Mouse (Mus musculus): ENCODE results near the gene Nhsl2. TPM values are rescaled to one million over a fixed set of nuclear protein-coding genes. Genes with fewer than 3 reads are reported as not detected.
"Not testable (repeated sequence)": the region's sequence is repeated elsewhere in the genome, so short reads cannot be mapped to it uniquely, and the experiment has no call there.

Gene Nhsl2
- polyA plus RNA-seq (2015; fragmentation: Nextera tagmentation; extraction: Ambion mirVana), result 7.2 and 8.1 TPM in 2 replicates

GRCm38 (mm10) chrX:101849281-101849821, at the start of gene Nhsl2:
Gene Nhsl2, plus strand, starts transcription at chrX:101849385.
- H3K27me3 ChIP-seq, result peaks cover 55% of the 10 kb centered on the region
- peak within 1 kb of the TSS; percentile 87 for H3K4me2 ChIP-seq
- 17% methylated on average over 37 of the region's 58 CpGs for WGBS
- H3K4me1 ChIP-seq, result 0 out of 2 replicates have a peak, but pooled peaks cover 4% of the 10 kb centered on the region
- no peaks in the 10 kb centered on the region for H3K9me3 ChIP-seq
- peak within 1 kb of the TSS; percentile 49 for H3K4me3 ChIP-seq
- no peaks in the 10 kb centered on the region for H3K36me3 ChIP-seq
- ATAC-seq (ENCODE audit: borderline replicate concordance, extremely low read depth, low FRiP score, low TSS enrichment), result peak; percentile 86; the same call in 1 of the 2 replicates
- H3K9ac ChIP-seq, result peak within 1 kb of the TSS; percentile 36
- no peak within 1 kb of the TSS for H3K27ac ChIP-seq

DNA sequence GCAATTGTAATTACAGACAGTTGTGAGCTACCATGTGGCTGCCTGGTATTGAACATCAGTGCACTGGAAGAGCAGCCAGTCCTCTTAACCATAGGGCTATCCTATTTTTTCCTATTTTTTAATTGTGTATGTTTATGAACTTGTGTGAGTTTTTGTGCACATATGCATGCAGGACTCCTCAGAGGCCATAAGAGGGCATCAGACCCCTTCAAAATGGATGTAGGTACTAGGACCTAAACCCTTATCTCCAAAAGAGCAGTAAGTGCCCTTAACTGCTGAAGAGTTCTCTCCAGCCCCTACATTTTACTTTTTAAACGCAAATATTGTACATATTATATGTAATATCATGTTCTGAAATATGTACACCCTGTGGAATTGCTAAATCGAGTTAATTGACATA, 43.7 kb upstream of the Nhsl2 start:
- ATAC-seq (ENCODE audit: borderline replicate concordance, extremely low read depth, low FRiP score, low TSS enrichment), result no peak
- 20% methylated on average over 2 of the region's 2 CpGs for WGBS
- H3K9ac ChIP-seq, result no peak overlapping the region

DNA sequence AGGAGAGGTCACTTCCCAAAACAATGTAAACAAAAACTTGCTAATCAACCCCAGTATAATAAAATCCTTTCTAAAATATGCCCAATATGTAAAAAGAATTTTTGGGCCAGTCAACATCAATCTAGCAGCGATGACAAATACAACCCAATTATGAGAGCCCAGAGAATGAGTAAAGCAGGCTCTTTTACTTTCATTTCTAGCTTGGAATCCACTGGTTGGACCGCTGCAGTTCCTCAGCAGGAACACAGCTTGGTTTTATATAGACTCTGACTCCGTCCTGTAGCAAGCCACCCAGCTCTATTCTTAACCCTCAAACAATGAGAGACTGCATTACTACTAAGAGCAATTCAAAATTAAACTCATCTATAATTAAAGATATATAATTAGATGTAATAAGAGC, 37.4 kb upstream of the Nhsl2 start:
- no peak for ATAC-seq (ENCODE audit: borderline replicate concordance, extremely low read depth, low FRiP score, low TSS enrichment)
- 59% methylated on average over 3 of the region's 3 CpGs for WGBS
- Histone ChIP-seq H3K4me1 (no peaks in the 10 kb centered on the region), H3K27ac (no peak overlapping the region), H3K36me3 (no peaks in the 10 kb centered on the region), H3K27me3 (peaks cover 3% of the 10 kb centered on the region; the same call in 1 of the 2 replicates), H3K9ac (no peak overlapping the region), H3K4me2 (no peak overlapping the region), H3K4me3 (no peak overlapping the region), H3K9me3 (no peaks in the 10 kb centered on the region)

More for the DNA sequence above, 43.7 kb upstream of the Nhsl2 start:
- H3K4me3 ChIP-seq, result no peak overlapping the region
- no peaks in the 10 kb centered on the region for H3K9me3 ChIP-seq
- H3K27ac ChIP-seq, result no peak overlapping the region
- H3K4me1 ChIP-seq, result no peaks in the 10 kb centered on the region
- no peak overlapping the region for H3K4me2 ChIP-seq
- H3K36me3 ChIP-seq, result no peaks in the 10 kb centered on the region
- peaks cover 7% of the 10 kb centered on the region; the same call in 1 of the 2 replicates for H3K27me3 ChIP-seq

DNA sequence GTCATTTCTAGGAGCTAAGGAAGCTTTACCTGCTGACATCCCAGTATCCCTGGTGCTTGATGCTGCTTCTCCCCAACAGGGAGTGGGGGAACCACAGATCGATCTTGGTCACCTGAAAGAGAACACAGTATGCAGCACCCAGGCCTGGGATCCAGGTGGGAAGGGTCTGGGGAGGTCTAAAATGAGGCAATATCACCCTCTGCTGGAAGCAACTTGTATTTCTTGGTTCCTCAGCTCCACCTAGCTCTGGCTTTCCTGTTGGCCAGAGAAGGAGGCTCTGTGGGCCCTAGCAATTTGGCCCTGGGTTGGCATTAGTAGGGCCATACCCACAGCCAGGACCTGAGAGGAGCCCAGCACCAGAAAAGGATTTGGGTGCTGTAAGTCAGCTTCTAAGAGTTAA, 30.0 kb upstream of the Nhsl2 start:
- no peak for ATAC-seq (ENCODE audit: borderline replicate concordance, extremely low read depth, low FRiP score, low TSS enrichment)
- H3K27me3 ChIP-seq, result peaks cover 4% of the 10 kb centered on the region; the same call in 1 of the 2 replicates
- H3K9ac ChIP-seq, result no peak overlapping the region
- no peak overlapping the region for H3K27ac ChIP-seq
- no peak overlapping the region for H3K4me3 ChIP-seq
- no peaks in the 10 kb centered on the region for H3K36me3 ChIP-seq
- no peak overlapping the region for H3K4me2 ChIP-seq
- 33% methylated on average over 1 of the region's 1 CpGs for WGBS
- H3K4me1 ChIP-seq, result no peaks in the 10 kb centered on the region
- no peaks in the 10 kb centered on the region for H3K9me3 ChIP-seq

- H3K27ac ChIP-seq; H3K9ac ChIP-seq; H3K36me3 ChIP-seq; H3K9me3 ChIP-seq; H3K4me1 ChIP-seq; H3K27me3 ChIP-seq; ATAC-seq (ENCODE audit: borderline replicate concordance, extremely low read depth, low FRiP score, low TSS enrichment); H3K4me3 ChIP-seq; H3K4me2 ChIP-seq: not testable (repeated sequence)
Observed at GRCm38 (mm10) chrX:101819980-101820379, 29.2 kb upstream of the Nhsl2 start.

DNA sequence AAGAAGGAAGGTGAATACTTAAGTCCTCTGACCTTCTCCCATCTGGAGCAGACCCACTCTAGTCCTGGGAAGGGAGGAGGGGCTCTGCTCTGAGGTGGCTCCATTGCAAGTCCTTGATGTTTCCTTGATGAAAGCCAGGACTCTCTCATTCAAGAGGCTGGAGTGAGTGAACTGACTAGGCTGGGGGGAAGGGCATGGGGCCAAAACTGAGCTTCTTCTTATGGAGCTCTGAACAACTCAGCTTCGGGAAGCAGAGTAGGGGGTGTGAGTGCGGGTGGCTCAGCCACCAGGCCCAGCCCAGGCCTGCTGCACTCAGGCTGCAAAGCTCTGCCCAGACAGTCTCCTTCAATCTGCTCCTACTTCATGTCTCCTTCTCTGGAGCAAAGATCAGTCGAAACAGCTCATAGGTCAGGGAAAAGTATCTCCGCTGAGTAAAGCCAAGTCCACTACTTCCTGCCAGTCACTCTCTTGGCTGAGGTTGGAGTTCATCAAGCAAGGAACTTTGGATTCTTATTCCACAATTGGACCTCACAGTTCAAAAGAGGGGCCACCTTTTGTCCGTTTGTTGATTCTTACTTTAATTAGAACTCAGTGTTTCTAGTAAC, 1.9 kb upstream of the Nhsl2 start:
- Histone ChIP-seq H3K27me3 (peaks cover 53% of the 10 kb centered on the region), H3K4me1 (0 out of 2 replicates have a peak, but pooled peaks cover 4% of the 10 kb centered on the region), H3K36me3 (no peaks in the 10 kb centered on the region), H3K4me2 (no peak overlapping the region), H3K9me3 (no peaks in the 10 kb centered on the region), H3K27ac (no peak overlapping the region), H3K4me3 (no peak overlapping the region), H3K9ac (no peak overlapping the region)
- ATAC-seq (ENCODE audit: borderline replicate concordance, extremely low read depth, low FRiP score, low TSS enrichment), result no peak; the same call in 1 of the 2 replicates
- 46% methylated on average over 5 of the region's 5 CpGs for WGBS

- Histone ChIP-seq H3K27me3 (peaks cover 55% of the 10 kb centered on the region), H3K36me3 (no peaks in the 10 kb centered on the region), H3K9ac (peak overlapping the region; percentile 36)
Observed at GRCm38 (mm10) chrX:101849901-101850551, 841 bp downstream of the Nhsl2 start.

DNA sequence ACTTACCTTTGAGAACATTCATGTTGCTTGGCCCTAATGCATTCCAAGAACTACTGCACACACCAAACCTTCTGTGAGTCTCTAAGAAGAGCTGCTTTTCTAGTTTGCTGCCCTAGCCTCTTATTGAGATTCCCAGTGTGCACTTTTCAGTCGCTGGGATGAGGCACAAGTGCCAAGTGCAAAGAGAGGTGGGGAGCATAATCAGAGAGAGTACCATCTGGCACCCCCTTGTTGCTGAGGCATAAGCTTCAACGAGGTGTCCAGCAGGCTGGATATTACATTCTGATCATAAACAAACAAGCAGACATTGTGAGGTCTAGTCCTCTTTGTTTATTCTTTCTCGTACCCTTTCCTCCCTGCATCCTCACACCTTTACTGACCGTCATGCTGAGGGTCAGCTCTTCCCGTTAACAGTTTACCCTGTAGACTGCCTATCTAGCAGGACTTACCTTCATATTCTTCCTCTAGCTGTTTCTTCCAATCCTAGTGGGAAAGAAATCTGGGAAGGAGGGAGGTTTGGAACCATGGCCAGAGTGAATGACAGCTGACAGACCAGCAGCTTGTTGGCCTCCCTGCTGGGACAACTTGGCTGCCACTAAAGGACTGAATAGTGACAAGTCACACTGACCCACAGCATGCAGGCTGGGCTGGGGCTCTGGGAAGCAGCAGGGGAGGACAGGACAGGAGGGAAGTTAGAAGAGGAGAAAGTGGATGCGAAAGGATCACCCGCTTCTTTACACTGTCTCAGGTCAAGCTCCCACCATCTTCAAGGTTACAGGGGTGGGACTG, 2.6 kb downstream of the Nhsl2 start:
- Histone ChIP-seq H3K27ac (no peak overlapping the region), H3K27me3 (peaks cover 51% of the 10 kb centered on the region), H3K4me3 (no peak overlapping the region), H3K9me3 (no peaks in the 10 kb centered on the region), H3K36me3 (no peaks in the 10 kb centered on the region), H3K4me1 (0 out of 2 replicates have a peak, but pooled peaks cover 4% of the 10 kb centered on the region), H3K4me2 (no peak overlapping the region), H3K9ac (no peak overlapping the region)
- no peak for ATAC-seq (ENCODE audit: borderline replicate concordance, extremely low read depth, low FRiP score, low TSS enrichment)
- WGBS, result 46% methylated on average over 7 of the region's 7 CpGs

More at GRCm38 (mm10) chrX:101849901-101850551, 841 bp downstream of the Nhsl2 start:
- Histone ChIP-seq H3K27ac (no peak overlapping the region), H3K4me1 (0 out of 2 replicates have a peak, but pooled peaks cover 4% of the 10 kb centered on the region), H3K9me3 (no peaks in the 10 kb centered on the region), H3K4me2 (peak overlapping the region; percentile 87), H3K4me3 (peak overlapping the region; percentile 49)
- ATAC-seq (ENCODE audit: borderline replicate concordance, extremely low read depth, low FRiP score, low TSS enrichment), result peak; percentile 44; the same call in 1 of the 2 replicates
- 14% methylated on average over 35 of the region's 59 CpGs for WGBS

GRCm38 (mm10) chrX:101863666-101864378, 14.6 kb downstream of the Nhsl2 start:
- WGBS, result 48% methylated on average over 4 of the region's 4 CpGs
- no peak overlapping the region for H3K9ac ChIP-seq
- H3K4me1 ChIP-seq, result no peaks in the 10 kb centered on the region
- H3K9me3 ChIP-seq, result no peaks in the 10 kb centered on the region
- H3K27me3 ChIP-seq, result peaks cover 24% of the 10 kb centered on the region; the same call in 1 of the 2 replicates
- no peak overlapping the region for H3K27ac ChIP-seq
- H3K4me2 ChIP-seq, result no peak overlapping the region
- ATAC-seq (ENCODE audit: borderline replicate concordance, extremely low read depth, low FRiP score, low TSS enrichment), result no peak
- no peaks in the 10 kb centered on the region for H3K36me3 ChIP-seq
- H3K4me3 ChIP-seq, result no peak overlapping the region

- H3K9ac ChIP-seq, result no peak overlapping the region
- 57% methylated on average over 5 of the region's 5 CpGs for whole genome bisulfite sequencing
- no peaks in the 10 kb centered on the region for H3K4me1 ChIP-seq
- no peaks in the 10 kb centered on the region for H3K36me3 ChIP-seq
- no peak overlapping the region for H3K4me3 ChIP-seq
- no peak for ATAC-seq (ENCODE audit: borderline replicate concordance, extremely low read depth, low FRiP score, low TSS enrichment)
- H3K27me3 ChIP-seq, result peaks cover 19% of the 10 kb centered on the region; the same call in 1 of the 2 replicates
- H3K4me2 ChIP-seq, result no peak overlapping the region
- H3K9me3 ChIP-seq, result no peaks in the 10 kb centered on the region
- H3K27ac ChIP-seq, result no peak overlapping the region
Observed at GRCm38 (mm10) chrX:101864788-101865187, 15.6 kb downstream of the Nhsl2 start.

DNA sequence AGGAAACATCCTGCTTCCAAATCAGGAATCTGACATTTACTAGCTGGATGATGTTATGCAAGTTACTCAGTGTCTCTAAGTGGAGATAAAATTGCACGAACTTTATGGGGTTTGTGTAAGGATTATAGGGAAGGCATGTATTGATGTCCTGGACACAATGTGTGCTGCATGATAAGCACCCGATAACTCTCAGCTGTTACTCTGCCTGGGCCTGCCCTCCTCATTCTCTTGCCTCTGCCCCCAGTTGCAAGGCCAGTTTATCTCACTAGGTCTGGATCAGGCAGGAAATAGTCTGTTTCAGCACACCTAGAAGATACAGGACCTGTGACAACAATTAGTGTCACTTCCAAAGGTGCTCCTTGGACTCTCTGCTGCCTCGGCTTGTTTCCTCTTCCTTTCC, 25.0 kb downstream of the Nhsl2 start:
- 44% methylated on average over 3 of the region's 3 CpGs for WGBS
- Histone ChIP-seq H3K4me1 (no peaks in the 10 kb centered on the region), H3K4me2 (no peak overlapping the region), H3K27me3 (peaks cover 26% of the 10 kb centered on the region; the same call in 1 of the 2 replicates), H3K27ac (peak overlapping the region; percentile 36; the same call in 1 of the 2 replicates), H3K36me3 (no peaks in the 10 kb centered on the region), H3K4me3 (no peak overlapping the region), H3K9me3 (no peaks in the 10 kb centered on the region), H3K9ac (no peak overlapping the region)
- no peak for ATAC-seq (ENCODE audit: borderline replicate concordance, extremely low read depth, low FRiP score, low TSS enrichment)
